ENCODE assay signal across 28 mouse cellular contexts in genomic region chr4:123768234-123768633, GRCm38 (mm10). TPM values are rescaled to one million over a fixed set of nuclear protein-coding genes. Genes with fewer than 3 reads are reported as not detected.
"Had no signal": no experiment of that assay in that cellular context is flagged by ENCODE, and none has a peak within 500 bp of the region (broad histone marks: within the 10 kb centered on the region; RNA-seq: fewer than 3 reads in every experiment).

No protein-coding gene starts in this region.

- DNase-seq: gastrocnemius, postnatal 14 days; gastrocnemius, postnatal 36 days; heart, adult 2 months; heart, postnatal 14 days; heart, postnatal 36 days; kidney, adult 11 months; kidney, adult 9 months; kidney, postnatal 14 days; kidney, postnatal 36 days; layer of hippocampus, adult 9-11 months; layer of hippocampus, postnatal 36 days; left cerebral cortex, postnatal 4 days; liver, embryonic 13.5 days had no signal

- ATAC-seq: hindbrain, postnatal 0 days had no signal

- H3K36me3 ChIP-seq: heart, embryonic 13.5 days; heart, embryonic 15.5 days; hindbrain, embryonic 13.5 days; hindbrain, embryonic 15.5 days; kidney, embryonic 15.5 days; limb, embryonic 13.5 days; limb, embryonic 15.5 days; liver, embryonic 13.5 days; liver, embryonic 15.5 days had no signal

- H3K27ac ChIP-seq: heart, adult 2 months; heart, embryonic 13.5 days; heart, embryonic 15.5 days; hindbrain, embryonic 13.5 days; hindbrain, embryonic 15.5 days; hindbrain, postnatal 0 days; kidney, embryonic 15.5 days; kidney, postnatal 0 days; limb, embryonic 13.5 days; limb, embryonic 15.5 days; liver, embryonic 13.5 days; liver, embryonic 15.5 days had no signal

- H3K4me3 ChIP-seq: heart, adult 2 months; heart, embryonic 13.5 days; heart, embryonic 15.5 days; hindbrain, embryonic 13.5 days; hindbrain, embryonic 15.5 days; kidney, embryonic 15.5 days; limb, embryonic 13.5 days; limb, embryonic 15.5 days; liver, embryonic 13.5 days; liver, embryonic 15.5 days had no signal

- H3K4me2 ChIP-seq: heart, embryonic 11.5 days; heart, embryonic 13.5 days; heart, embryonic 15.5 days; hindbrain, embryonic 13.5 days; hindbrain, embryonic 15.5 days; kidney, embryonic 15.5 days; limb, embryonic 13.5 days; limb, embryonic 15.5 days; liver, embryonic 11.5 days; liver, embryonic 13.5 days; liver, embryonic 15.5 days had no signal

- H3K9ac ChIP-seq: heart, embryonic 13.5 days; heart, embryonic 15.5 days; hindbrain, embryonic 13.5 days; hindbrain, embryonic 15.5 days; kidney, embryonic 15.5 days; limb, embryonic 13.5 days; limb, embryonic 15.5 days; liver, embryonic 13.5 days; liver, embryonic 15.5 days had no signal

- H3K9me3 ChIP-seq: heart, embryonic 13.5 days; heart, embryonic 15.5 days; hindbrain, embryonic 13.5 days; hindbrain, embryonic 15.5 days; kidney, embryonic 15.5 days; limb, embryonic 13.5 days; limb, embryonic 15.5 days; liver, embryonic 13.5 days; liver, embryonic 15.5 days had no signal

- H3K27me3 ChIP-seq: heart, embryonic 13.5 days; heart, embryonic 15.5 days; hindbrain, embryonic 13.5 days; hindbrain, embryonic 15.5 days; kidney, embryonic 15.5 days; limb, embryonic 13.5 days; limb, embryonic 15.5 days; liver, embryonic 13.5 days; liver, embryonic 15.5 days had no signal

- H3K4me1 ChIP-seq: heart, embryonic 13.5 days; heart, embryonic 15.5 days; hindbrain, embryonic 13.5 days; hindbrain, embryonic 15.5 days; kidney, embryonic 15.5 days; limb, embryonic 13.5 days; limb, embryonic 15.5 days; liver, embryonic 13.5 days; liver, embryonic 15.5 days had no signal

RNA-seq across cellular contexts. Expression of gene Rhbdl2, which starts 19.4 kb away (rescaled TPM):
- total RNA-seq: gastrocnemius, adult 18-20 months; gastrocnemius, adult 8-10 months; gastrocnemius, postnatal 36 days; heart, adult 2 months; heart, postnatal 36 days; hematopoietic stem cell, adult 5-6 weeks had no signal
- polyA plus RNA-seq: liver, embryonic 11.5 days; liver, embryonic 13.5 days; liver, embryonic 15.5 days had no signal
